Mouse (Mus musculus) MEL (cell line): ENCODE data around the gene Bicral. TPM values are rescaled to one million over a fixed set of nuclear protein-coding genes. Genes with fewer than 3 reads are reported as not detected.

Experiments used
- DNase-seq: peaks from one replicate; pipeline ENCODE4 v3.0.0; 2011; ENCODE audit warnings: low read depth, low spot score
- H3K27ac ChIP-seq: 2 replicates; pipeline ENCODE4 v1.5.1; 2012; ENCODE audit warnings: low read depth, mild to moderate bottlenecking, control low read depth, low read length, moderate library complexity; ENCODE audit not compliant: control insufficient read depth
- H3K27me3 ChIP-seq, 2 experiments: fragments of 150-350 bp in 1 of 2; sonication (generic) in 1 of 2; 2 replicates each; pipeline ENCODE4 v1.6.1; 2012; ENCODE audit warnings: low read length in 2 of 2, mild to moderate bottlenecking in 2 of 2, improper control_type of control experiment in 1 of 2, moderate library complexity in 1 of 2; ENCODE audit not compliant: insufficient read depth in 2 of 2, control insufficient read depth in 1 of 2
- H3K36me3 ChIP-seq, 2 experiments: 2 replicates each; pipeline ENCODE4 v1.6.1; 2012 to 2014; ENCODE audit warnings: low read length in 2 of 2, improper control_type of control experiment in 1 of 2, inconsistent platforms in 1 of 2, mild to moderate bottlenecking in 1 of 2; ENCODE audit not compliant: insufficient read depth in 2 of 2, control insufficient read depth in 1 of 2
- H3K4me1 ChIP-seq, 2 experiments: fragments of 150-350 bp in 1 of 2; sonication (generic) in 1 of 2; 2 replicates each; pipeline ENCODE4 v1.6.1; 2012; ENCODE audit warnings: low read length in 2 of 2, improper control_type of control experiment in 1 of 2, mild to moderate bottlenecking in 1 of 2; ENCODE audit not compliant: insufficient read depth in 2 of 2, control insufficient read depth in 1 of 2
- H3K4me3 ChIP-seq, 2 experiments: fragments of 150-350 bp in 1 of 2; sonication (generic) in 1 of 2; 2 replicates each; pipeline ENCODE4 v1.5.1; 2012; ENCODE audit warnings: low read depth in 2 of 2, low read length in 2 of 2, mild to moderate bottlenecking in 2 of 2, moderate library complexity in 2 of 2, control low read depth in 1 of 2, improper control_type of control experiment in 1 of 2; ENCODE audit not compliant: control insufficient read depth in 1 of 2, insufficient read depth in 1 of 2
- H3K79me2 ChIP-seq: 2 replicates; pipeline ENCODE4 v1.6.1; 2012; ENCODE audit warnings: mild to moderate bottlenecking, low read length, moderate library complexity; ENCODE audit not compliant: control insufficient read depth, poor library complexity, insufficient read depth
- H3K9ac ChIP-seq: 2 replicates; pipeline ENCODE4 v1.6.1; 2012; ENCODE audit warnings: low read depth, mild to moderate bottlenecking, control low read depth, low read length, moderate library complexity; ENCODE audit not compliant: control insufficient read depth, poor library complexity, severe bottlenecking
- H3K9me3 ChIP-seq: fragments of 150-350 bp; sonication (generic); replicated peaks from 2 replicates; pipeline ENCODE4 v1.6.1; 2012; ENCODE audit warnings: mild to moderate bottlenecking, low read length, improper control_type of control experiment, moderate library complexity; ENCODE audit not compliant: insufficient read depth
- CTCF ChIP-seq, 3 experiments: IDR thresholded peaks in 2 of 3; conservative IDR thresholded peaks in 1 of 3; 2 replicates each; pipeline ENCODE4 v1.5.1; 2011 to 2012; ENCODE audit warnings: low read length in 3 of 3, low read depth in 2 of 3, mild to moderate bottlenecking in 2 of 3, improper control_type of control experiment in 1 of 3, inconsistent platforms in 1 of 3, mixed read lengths in 1 of 3, moderate library complexity in 1 of 3; ENCODE audit not compliant: control insufficient read depth in 1 of 3, insufficient read depth in 1 of 3, poor library complexity in 1 of 3, severe bottlenecking in 1 of 3
- E2F4 ChIP-seq: IDR thresholded peaks from 2 replicates; pipeline ENCODE4 v1.6.1; 2011; ENCODE audit warnings: low read depth, low read length, improper control_type of control experiment, borderline replicate concordance
- ELF1 ChIP-seq: IDR thresholded peaks from 2 replicates; pipeline ENCODE4 v1.6.1; 2014; ENCODE audit warnings: low read depth, mild to moderate bottlenecking, inconsistent platforms, low read length, improper control_type of control experiment, moderate library complexity
- KAT2A ChIP-seq: conservative IDR thresholded peaks from 2 replicates; pipeline ENCODE4 v1.6.1; 2012; ENCODE audit warnings: low read depth, low read length, improper control_type of control experiment, inconsistent platforms
- MAFK ChIP-seq: IDR thresholded peaks from 2 replicates; pipeline ENCODE4 v1.6.1; 2011; ENCODE audit warnings: low read depth, mild to moderate bottlenecking, low read length, improper control_type of control experiment, borderline replicate concordance
- MXI1 ChIP-seq: IDR thresholded peaks from 2 replicates; pipeline ENCODE4 v1.6.1; 2011; ENCODE audit warnings: mild to moderate bottlenecking, low read depth, low read length, improper control_type of control experiment
- MYC ChIP-seq: IDR thresholded peaks from 2 replicates; pipeline ENCODE4 v1.6.1; 2011; ENCODE audit warnings: low read depth, mild to moderate bottlenecking, low read length, improper control_type of control experiment, moderate library complexity
- NELFE ChIP-seq: IDR thresholded peaks from 2 replicates; pipeline ENCODE4 v1.6.1; 2011; ENCODE audit warnings: low read depth, low read length, improper control_type of control experiment
- POLR2A ChIP-seq, 2 experiments: IDR thresholded peaks; 2 replicates each; pipeline ENCODE4 v1.6.1; 2011 to 2012; ENCODE audit warnings: low read length in 2 of 2, mild to moderate bottlenecking in 2 of 2, control low read depth in 1 of 2, improper control_type of control experiment in 1 of 2, low read depth in 1 of 2, moderate library complexity in 1 of 2; ENCODE audit not compliant: control insufficient read depth in 1 of 2, insufficient read depth in 1 of 2, poor library complexity in 1 of 2
- POLR2AphosphoS5 ChIP-seq: IDR thresholded peaks from 2 replicates; pipeline ENCODE4 v1.6.1; 2012; ENCODE audit warnings: low read depth, borderline replicate concordance, mild to moderate bottlenecking, inconsistent platforms, low read length, moderate library complexity, mixed read lengths
- RAD21 ChIP-seq: IDR thresholded peaks from 2 replicates; pipeline ENCODE4 v1.6.1; 2011; ENCODE audit warnings: mild to moderate bottlenecking, low read depth, low read length, improper control_type of control experiment
- SIN3A ChIP-seq: IDR thresholded peaks from 2 replicates; pipeline ENCODE4 v1.6.1; 2012; ENCODE audit warnings: low read length, improper control_type of control experiment, inconsistent platforms
- TAL1 ChIP-seq: IDR thresholded peaks from 2 replicates; pipeline ENCODE4 v1.6.1; 2012; ENCODE audit warnings: mild to moderate bottlenecking, inconsistent platforms, low read length, moderate library complexity, mixed read lengths
- TBP ChIP-seq: IDR thresholded peaks from 2 replicates; pipeline ENCODE4 v1.8.0; 2011; ENCODE audit warnings: low read depth, low read length, improper control_type of control experiment
- TCF12 ChIP-seq: IDR thresholded peaks from 2 replicates; pipeline ENCODE4 v1.6.1; 2014; ENCODE audit warnings: low read depth, mild to moderate bottlenecking, inconsistent platforms, low read length, improper control_type of control experiment, moderate library complexity
- UBTF ChIP-seq: IDR thresholded peaks from 2 replicates; pipeline ENCODE4 v1.6.1; 2012; ENCODE audit warnings: low read depth, mild to moderate bottlenecking, inconsistent platforms, low read length, improper control_type of control experiment, moderate library complexity, borderline replicate concordance; ENCODE audit not compliant: insufficient read depth
- USF2 ChIP-seq, 2 experiments: IDR thresholded peaks; 2 replicates each; pipeline ENCODE4 v1.6.1; 2011 to 2012; ENCODE audit warnings: improper control_type of control experiment in 2 of 2, low read length in 2 of 2, borderline replicate concordance in 1 of 2, inconsistent platforms in 1 of 2, low read depth in 1 of 2, mild to moderate bottlenecking in 1 of 2; ENCODE audit not compliant: insufficient read depth in 1 of 2
- ZC3H11A ChIP-seq: IDR thresholded peaks from 2 replicates; pipeline ENCODE4 v1.6.1; 2012; ENCODE audit warnings: low read depth, mild to moderate bottlenecking, inconsistent platforms, low read length, improper control_type of control experiment
- ZKSCAN1 ChIP-seq: IDR thresholded peaks from 2 replicates; pipeline ENCODE4 v1.6.1; 2012; ENCODE audit warnings: low read depth, mild to moderate bottlenecking, inconsistent platforms, low read length, improper control_type of control experiment, moderate library complexity
- ZMIZ1 ChIP-seq: IDR thresholded peaks from 2 replicates; pipeline ENCODE4 v1.6.1; 2012; ENCODE audit warnings: low read depth, mild to moderate bottlenecking, inconsistent platforms, low read length, improper control_type of control experiment, moderate library complexity
- ZNF384 ChIP-seq: IDR thresholded peaks from 2 replicates; pipeline ENCODE4 v1.6.1; 2012; ENCODE audit warnings: low read depth, mild to moderate bottlenecking, inconsistent platforms, low read length, improper control_type of control experiment
- polyA plus RNA-seq, 2 experiments: library from polyadenylated mRNA; stranded (reverse) in 1 of 2; unstranded in 1 of 2; fragments of >175 nt in 1 of 2; fragments of >200 nt in 1 of 2; gene quantifications; 2 replicates each; pipeline versions ENCODE4 v1.2.1 to v1.2.4; 2012; ENCODE audit warnings: low replicate concordance in 2 of 2, low read depth in 1 of 2; ENCODE audit not compliant: insufficient read length in 2 of 2, insufficient read depth in 1 of 2, missing spikeins in 1 of 2
- total RNA-seq: library from RNA; depleted of rRNA; stranded (reverse); fragments of 300-350 nt; gene quantifications from 2 replicates; pipeline ENCODE4 v1.2.3, GENCODE M21; 2012

Gene Bicral
- total and polyA plus RNA-seq, 3 experiments: 3.7 to 6.9 TPM; not detected in 1

GRCm38 (mm10) chr17:46854096-46854495 is 4.2 kb downstream of the Bicral start:
- H3K4me1 ChIP-seq: peaks cover 3 to 17% of the 10 kb centered on the region in 2 experiments
- H3K27me3 ChIP-seq: no peaks in the 10 kb centered on the region
- H3K4me3 ChIP-seq: no peak overlapping the region
- peak overlapping the region; percentile 11; the same call in 1 of the 2 replicates for H3K27ac ChIP-seq
- H3K79me2 ChIP-seq: peaks cover 34% of the 10 kb centered on the region
- H3K9me3 ChIP-seq: no peaks in the 10 kb centered on the region
- no peak for DNase-seq
- H3K9ac ChIP-seq: no peak overlapping the region
- TF ChIP-seq TBP (no peak), TCF12 (no peak), TAL1 (no peak), MYC (no peak), POLR2A (IDR thresholded peaks at IDR 0.05; ENCODE audit: control insufficient read depth in 1 of 2, insufficient read depth in 1 of 2, low read depth in 1 of 2, low read length in 2 of 2, poor library complexity in 1 of 2) (no peak), E2F4 (no peak), ZNF384 (no peak)
- peaks cover 0 to 18% of the 10 kb centered on the region in 2 experiments; a peak in 3 of 4 replicates for H3K36me3 ChIP-seq

GRCm38 (mm10) chr17:46853281-46853680 is 5.0 kb downstream of the Bicral start:
- peak; percentile 26 for DNase-seq
- TF ChIP-seq POLR2A (IDR thresholded peaks at IDR 0.05; ENCODE audit: control insufficient read depth in 1 of 2, insufficient read depth in 1 of 2, low read depth in 1 of 2, low read length in 2 of 2, poor library complexity in 1 of 2): 0 out of 4 replicates have a peak, but pooled peaks of 1 of the 2 experiments have one; percentile 18
- no peak for TF ChIP-seq ELF1
- TF ChIP-seq UBTF: no peak
- no peak for TF ChIP-seq SIN3A
- Histone ChIP-seq H3K4me1 (peaks cover 3 to 20% of the 10 kb centered on the region in 2 experiments), H3K79me2 (peaks cover 34% of the 10 kb centered on the region), H3K4me3 (no peak overlapping the region), H3K27me3 (no peaks in the 10 kb centered on the region), H3K27ac (no peak overlapping the region), H3K9me3 (no peaks in the 10 kb centered on the region), H3K9ac (no peak overlapping the region), H3K36me3 (peaks cover 0 to 16% of the 10 kb centered on the region in 2 experiments; a peak in 3 of 4 replicates)

- H3K4me3 ChIP-seq: no peak overlapping the region
- H3K9me3 ChIP-seq: no peaks in the 10 kb centered on the region
- H3K27ac ChIP-seq: no peak overlapping the region
- H3K9ac ChIP-seq: no peak overlapping the region
- no peaks in the 10 kb centered on the region for H3K27me3 ChIP-seq
- TF ChIP-seq ZMIZ1: no peak
- no peak for TF ChIP-seq NELFE
- TF ChIP-seq USF2 (IDR thresholded peaks at IDR 0.05; ENCODE audit: borderline replicate concordance in 1 of 2, insufficient read depth in 1 of 2, low read depth in 1 of 2, low read length in 2 of 2): no peak
- no peak for TF ChIP-seq MXI1
- TF ChIP-seq MYC: no peak
- no peak for TF ChIP-seq KAT2A
- no peak for TF ChIP-seq POLR2A (IDR thresholded peaks at IDR 0.05; ENCODE audit: control insufficient read depth in 1 of 2, insufficient read depth in 1 of 2, low read depth in 1 of 2, low read length in 2 of 2, poor library complexity in 1 of 2)
- TF ChIP-seq RAD21: no peak
- TF ChIP-seq CTCF (IDR thresholded peaks at IDR 0.05 in 2 of 3, conservative IDR thresholded peaks at IDR 0.05 in 1 of 3; ENCODE audit: control insufficient read depth in 1 of 3, insufficient read depth in 1 of 3, low read depth in 2 of 3, low read length in 3 of 3, poor library complexity in 1 of 3, severe bottlenecking in 1 of 3): no peak
- no peak for TF ChIP-seq MAFK
- TF ChIP-seq ZKSCAN1: no peak
- no peak for TF ChIP-seq ZC3H11A
- no peak for TF ChIP-seq ELF1
- no peak for TF ChIP-seq POLR2AphosphoS5
- TF ChIP-seq SIN3A: no peak
- DNase-seq: no peak
- peaks cover 0 to 16% of the 10 kb centered on the region in 2 experiments; a peak in 3 of 4 replicates for H3K36me3 ChIP-seq
- peaks cover 3 to 20% of the 10 kb centered on the region in 2 experiments for H3K4me1 ChIP-seq
- peaks cover 32% of the 10 kb centered on the region for H3K79me2 ChIP-seq
Measured at GRCm38 (mm10) chr17:46852725-46853124, 5.6 kb downstream of the Bicral start.
